Mouse (Mus musculus) C2C12 (cell line): ENCODE measurements around the gene Eef1akmt3.

Source experiments
- CTCF ChIP-seq: IDR thresholded peaks from one replicate; pipeline ENCODE4 v1.5.1; 2011; ENCODE audit not compliant: control insufficient read depth, insufficient read depth, insufficient read length
- MYOG ChIP-seq: IDR thresholded peaks from one replicate; pipeline ENCODE4 v1.6.1; 2011; ENCODE audit not compliant: control insufficient read depth, insufficient read length; ENCODE audit errors: extremely low read depth

DNA sequence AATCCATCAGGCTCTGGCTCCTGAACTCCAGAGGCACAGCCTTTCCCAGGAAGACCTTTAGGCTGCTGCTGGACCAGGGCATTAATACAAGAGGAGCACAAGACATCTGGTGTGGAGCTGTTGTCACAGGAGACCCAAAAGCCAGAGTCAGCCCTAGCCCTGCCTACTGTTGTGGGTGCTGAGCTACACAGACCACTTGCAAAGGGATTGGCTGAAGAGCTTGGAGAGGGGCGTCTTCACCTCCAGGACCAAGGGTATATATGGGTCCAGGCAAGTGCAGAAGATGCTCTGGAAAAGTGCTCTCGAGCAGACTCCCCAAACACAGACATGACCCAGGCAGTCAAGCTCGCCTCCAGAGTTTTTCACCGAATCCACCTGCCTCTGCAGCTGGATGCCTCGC is 6.6 kb upstream of the Eef1akmt3 start, which contains the start of gene Cyp27b1:
- TF ChIP-seq CTCF, result no peak
- no peak for TF ChIP-seq MYOG
